Mouse (Mus musculus) megakaryocyte, embryonic 14.5 days (primary cell): ENCODE measurements around the gene Nucb1. TPM values are rescaled to one million over a fixed set of nuclear protein-coding genes. Genes with fewer than 3 reads are reported as not detected.

ENCODE experiments used
- H3K27me3 ChIP-seq: replicated peaks from 2 replicates; pipeline ENCODE3; 2012; ENCODE audit warnings: inconsistent platforms
- H3K36me3 ChIP-seq: replicated peaks from 2 replicates; pipeline ENCODE3; 2012; ENCODE audit warnings: low read length, inconsistent platforms, mixed read lengths
- H3K4me1 ChIP-seq: 2 replicates; pipeline ENCODE4 v1.6.1; 2012; ENCODE audit warnings: inconsistent platforms
- H3K4me3 ChIP-seq: replicated peaks from 2 replicates; pipeline ENCODE3; 2012; ENCODE audit warnings: moderate library complexity, mild to moderate bottlenecking, inconsistent platforms
- H3K9me3 ChIP-seq: 2 replicates; pipeline ENCODE4 v1.6.1; 2012; ENCODE audit warnings: inconsistent platforms
- FLI1 ChIP-seq: IDR thresholded peaks from 2 replicates; pipeline ENCODE4 v1.6.1; 2012; ENCODE audit warnings: low read length, inconsistent platforms, mixed read lengths
- GATA1 ChIP-seq: IDR thresholded peaks from 3 replicates; pipeline ENCODE4 v1.6.1; 2012; ENCODE audit warnings: mixed read lengths, low read length, inconsistent platforms, borderline replicate concordance
- polyA plus RNA-seq: library from polyadenylated mRNA; stranded (reverse); fragments of >175 nt; gene quantifications from 2 replicates; pipeline ENCODE4 v1.2.3, GENCODE M21; 2012; ENCODE audit warnings: low replicate concordance; ENCODE audit not compliant: insufficient read depth

Gene Nucb1
- polyA plus RNA-seq, 1 experiment = 504 TPM

GRCm38 (mm10) chr7:45478774-45479173 lies 31.4 kb downstream of the Nucb1 start:
- TF ChIP-seq GATA1 (no peak), FLI1 (no peak)
- no peaks in the 10 kb centered on the region for H3K36me3 ChIP-seq
- peaks cover 29% of the 10 kb centered on the region for H3K4me1 ChIP-seq

GRCm38 (mm10) chr7:45477003-45477402 lies 33.2 kb downstream of the Nucb1 start:
- Histone ChIP-seq H3K4me3 (peak overlapping the region; percentile 7), H3K36me3 (no peaks in the 10 kb centered on the region), H3K27me3 (no peaks in the 10 kb centered on the region), H3K4me1 (peaks cover 25% of the 10 kb centered on the region), H3K9me3 (0 out of 2 replicates have a peak, but pooled peaks cover 3% of the 10 kb centered on the region)
- no peak for TF ChIP-seq FLI1
- no peak for TF ChIP-seq GATA1

More at GRCm38 (mm10) chr7:45478774-45479173, 31.4 kb downstream of the Nucb1 start:
- 0 out of 2 replicates have a peak, but pooled peaks cover under 1% of the 10 kb centered on the region for H3K9me3 ChIP-seq
- H3K4me3 ChIP-seq = no peak overlapping the region
- H3K27me3 ChIP-seq = no peaks in the 10 kb centered on the region

DNA sequence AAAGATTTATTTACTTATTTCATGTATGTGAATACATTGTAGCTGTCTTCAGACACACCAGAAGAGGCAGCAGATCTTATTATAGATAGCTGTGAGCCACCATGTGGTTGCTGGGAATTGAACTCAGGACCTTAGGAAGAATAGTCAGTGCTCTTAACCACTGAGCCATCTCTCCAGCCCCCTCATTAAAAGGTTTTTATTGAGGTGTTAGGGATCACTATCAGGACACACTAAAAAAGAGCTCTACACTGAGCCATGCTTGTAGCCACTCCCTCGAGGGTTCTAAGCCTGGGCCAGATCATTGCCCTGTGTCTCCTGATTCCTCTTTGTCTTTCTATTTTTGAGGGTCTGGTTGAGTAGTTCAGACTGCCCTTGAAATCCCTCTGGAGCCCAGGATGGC lies 33.8 kb downstream of the Nucb1 start:
- Histone ChIP-seq H3K9me3 (0 out of 2 replicates have a peak, but pooled peaks cover 3% of the 10 kb centered on the region), H3K27me3 (no peaks in the 10 kb centered on the region), H3K4me3 (no peak overlapping the region), H3K4me1 (peaks cover 24% of the 10 kb centered on the region), H3K36me3 (no peaks in the 10 kb centered on the region)
- TF ChIP-seq FLI1 = no peak
- TF ChIP-seq GATA1 = no peak

- TF ChIP-seq GATA1 (no peak), FLI1 (no peak)
- peaks cover 32% of the 10 kb centered on the region for H3K4me1 ChIP-seq
Observed at GRCm38 (mm10) chr7:45475291-45475969, 34.8 kb downstream of the Nucb1 start.

DNA sequence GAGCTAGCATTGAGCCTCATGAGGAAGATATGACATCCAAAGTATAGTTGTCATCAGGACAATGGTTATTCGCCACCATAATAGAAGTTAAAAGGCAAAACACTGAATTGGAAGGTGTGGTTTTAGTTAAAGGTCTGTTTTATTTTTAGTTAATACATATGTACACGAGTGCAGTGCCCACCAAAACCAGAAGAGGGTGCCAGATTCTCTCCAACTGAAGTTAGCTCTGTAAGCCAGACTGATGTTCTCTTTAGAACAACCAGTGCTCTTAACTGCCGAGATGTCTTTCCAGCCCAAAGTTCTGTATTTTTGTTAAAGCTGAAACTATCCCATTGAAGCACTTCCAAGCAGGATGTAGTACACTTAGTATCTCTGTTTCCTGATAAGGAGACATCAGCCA lies 39.3 kb downstream of the Nucb1 start:
- peak overlapping the region; percentile 9 for H3K4me3 ChIP-seq
- H3K27me3 ChIP-seq = no peaks in the 10 kb centered on the region
- peaks cover 4% of the 10 kb centered on the region for H3K36me3 ChIP-seq
- H3K4me1 ChIP-seq = peaks cover 45% of the 10 kb centered on the region
- TF ChIP-seq GATA1 (no peak), FLI1 (no peak)
- peaks cover 3% of the 10 kb centered on the region; the same call in 1 of the 2 replicates for H3K9me3 ChIP-seq

More at GRCm38 (mm10) chr7:45475291-45475969, 34.8 kb downstream of the Nucb1 start:
- H3K9me3 ChIP-seq = 0 out of 2 replicates have a peak, but pooled peaks cover 3% of the 10 kb centered on the region
- no peaks in the 10 kb centered on the region for H3K36me3 ChIP-seq
- H3K27me3 ChIP-seq = no peaks in the 10 kb centered on the region
- H3K4me3 ChIP-seq = peak overlapping the region; percentile 72

DNA sequence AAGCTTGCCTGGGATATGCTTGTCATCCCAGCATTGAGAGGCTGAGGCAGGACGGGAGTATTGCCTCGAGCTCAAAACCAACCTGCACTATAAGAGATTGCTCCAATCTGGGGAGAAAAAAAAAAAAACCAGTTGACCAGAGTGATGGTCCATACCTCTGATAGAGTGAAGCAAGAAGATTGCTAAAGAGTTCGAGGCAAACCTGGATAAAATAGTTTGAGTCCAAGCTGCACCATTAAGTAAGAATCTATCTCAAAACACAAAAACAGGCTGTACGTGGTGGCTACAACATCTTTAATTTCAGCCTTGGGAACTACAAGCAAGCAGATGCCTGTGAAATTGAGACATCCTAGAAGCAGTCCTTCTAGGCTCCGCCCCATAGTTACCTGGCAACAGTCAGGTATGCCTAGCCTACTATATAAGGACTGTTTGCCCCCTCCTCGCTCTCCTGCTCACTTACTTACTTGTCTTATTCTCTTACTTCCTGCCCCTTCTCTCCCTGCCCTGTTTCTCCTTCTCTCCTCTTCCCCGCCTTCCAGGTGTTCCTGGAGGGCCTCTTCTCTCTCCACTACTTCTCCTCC lies 43.0 kb downstream of the Nucb1 start:
- no peak for TF ChIP-seq GATA1
- TF ChIP-seq FLI1 = no peak
- Histone ChIP-seq H3K36me3 (peaks cover 39% of the 10 kb centered on the region), H3K27me3 (no peaks in the 10 kb centered on the region), H3K4me3 (peak overlapping the region; percentile 96), H3K4me1 (peaks cover 71% of the 10 kb centered on the region), H3K9me3 (no peaks in the 10 kb centered on the region; the same call in 1 of the 2 replicates)

- Histone ChIP-seq H3K36me3 (peaks cover 46% of the 10 kb centered on the region), H3K4me1 (peaks cover 73% of the 10 kb centered on the region), H3K4me3 (peak within 1 kb of the TSS; percentile 96), H3K27me3 (no peaks in the 10 kb centered on the region), H3K9me3 (no peaks in the 10 kb centered on the region; the same call in 1 of the 2 replicates)
- no peak for TF ChIP-seq GATA1
- no peak for TF ChIP-seq FLI1
Observed at GRCm38 (mm10) chr7:45466283-45467089, 43.7 kb downstream of the Nucb1 start, which contains the start of gene Bax. TSS of gene Bax (minus strand) at chr7:45466898.

DNA sequence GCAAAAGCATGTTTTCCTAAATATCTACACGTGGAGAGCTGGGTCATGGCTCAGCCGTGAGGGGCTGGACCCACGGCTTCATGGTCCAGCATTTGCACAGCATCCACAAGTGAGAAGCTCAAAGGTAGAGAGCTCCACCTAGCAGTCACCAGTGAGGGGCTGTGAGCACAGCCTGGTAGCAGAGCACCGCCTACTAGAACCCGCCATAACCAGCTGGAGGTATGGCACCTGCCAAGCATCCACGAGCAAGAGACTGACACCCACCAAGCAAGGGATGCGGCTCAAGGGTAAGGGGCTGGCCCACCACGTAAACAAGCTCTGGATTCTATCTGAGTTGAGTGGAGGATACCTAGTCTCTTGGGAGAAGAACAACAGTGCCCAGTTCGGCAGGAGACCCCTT lies 44.7 kb downstream of the Nucb1 start:
- peaks cover 73% of the 10 kb centered on the region for H3K4me1 ChIP-seq
- no peaks in the 10 kb centered on the region for H3K27me3 ChIP-seq
- no peak for TF ChIP-seq GATA1
- TF ChIP-seq FLI1 = no peak
- peak overlapping the region; percentile 96 for H3K4me3 ChIP-seq
- no peaks in the 10 kb centered on the region; the same call in 1 of the 2 replicates for H3K9me3 ChIP-seq
- peaks cover 52% of the 10 kb centered on the region for H3K36me3 ChIP-seq

DNA sequence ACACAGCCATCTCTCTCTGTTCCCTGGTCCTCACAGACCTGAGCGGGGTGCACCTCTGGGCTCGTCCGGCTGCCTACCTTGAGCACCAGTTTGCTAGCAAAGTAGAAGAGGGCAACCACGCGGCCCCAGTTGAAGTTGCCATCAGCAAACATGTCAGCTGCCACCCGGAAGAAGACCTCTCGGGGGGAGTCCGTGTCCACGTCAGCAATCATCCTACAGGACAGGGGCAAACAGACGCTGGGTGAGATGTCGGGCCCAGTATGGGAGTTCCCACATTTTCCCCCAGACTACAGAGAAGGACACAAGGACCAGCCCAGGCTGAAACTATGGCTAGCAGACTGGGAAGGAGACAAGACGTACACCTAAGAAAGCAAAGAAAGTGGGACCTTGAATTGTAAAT lies 45.1 kb downstream of the Nucb1 start:
- Histone ChIP-seq H3K27me3 (no peaks in the 10 kb centered on the region), H3K36me3 (peaks cover 56% of the 10 kb centered on the region), H3K4me3 (peak overlapping the region; percentile 96), H3K9me3 (no peaks in the 10 kb centered on the region; the same call in 1 of the 2 replicates), H3K4me1 (peaks cover 77% of the 10 kb centered on the region)
- no peak for TF ChIP-seq FLI1
- TF ChIP-seq GATA1 = no peak
